Mouse (Mus musculus): ENCODE measurements around the gene Prelp. TPM values are rescaled to one million over a fixed set of nuclear protein-coding genes. Genes with fewer than 3 reads are reported as not detected.

Gene Prelp
- total RNA-seq, 1 experiment: not detected

- Histone ChIP-seq H3K4me1 (ENCODE audit: control insufficient read depth in 2 of 2, insufficient read depth in 2 of 2, low read length in 2 of 2, poor library complexity in 1 of 2) (peaks cover 0 to 12% of the 10 kb centered on the region in 2 experiments; a peak in 2 of 4 replicates), H3K36me3 (ENCODE audit: control insufficient read depth, insufficient read depth, low read length, poor library complexity, severe bottlenecking) (no peaks in the 10 kb centered on the region), H3K9me3 (ENCODE audit: control insufficient read depth, insufficient read depth, low read depth, low read length) (no peaks in the 10 kb centered on the region), H3K4me3 (ENCODE audit: insufficient read depth in 1 of 2, low read depth in 1 of 2, low read length in 2 of 2, poor library complexity in 1 of 2, severe bottlenecking in 1 of 2) (no peak overlapping the region), H3K27ac (ENCODE audit: insufficient read depth, low read depth, low read length, poor library complexity, severe bottlenecking) (no peak overlapping the region), H3K9ac (ENCODE audit: insufficient read depth, low read depth, low read length, poor library complexity, severe bottlenecking) (no peak overlapping the region)
- TF ChIP-seq ZC3H11A (IDR thresholded peaks at IDR 0.05; ENCODE audit: borderline replicate concordance, low read depth, low read length): peak; percentile 92
- no peak for TF ChIP-seq HCFC1 (IDR thresholded peaks at IDR 0.05; ENCODE audit: borderline replicate concordance, insufficient read depth, low read length)
- in situ Hi-C loops (cut with MboI; ENCODE audit: low sequenced_read_pairs in 2 of 2, unreplicated experiment in 2 of 2): loop anchor here in 1 of 2 experiments (10.0 kb wide), 1 partner anchor 133 kb away; no protein-coding TSS in a partner anchor
- DNase-seq (ENCODE audit: low read depth, low spot score): peak; percentile 84
Observed at GRCm38 (mm10) chr1:133911456-133911855, 9.8 kb downstream of the Prelp start.

- H3K4me3 ChIP-seq (ENCODE audit: insufficient read depth in 1 of 2, low read depth in 1 of 2, low read length in 2 of 2, poor library complexity in 1 of 2, severe bottlenecking in 1 of 2): no peak overlapping the region
- in situ Hi-C loops (cut with MboI; ENCODE audit: low sequenced_read_pairs in 2 of 2, unreplicated experiment in 2 of 2): loop anchor here in 1 of 2 experiments (10.0 kb wide), 1 partner anchor 134 kb away; no protein-coding TSS in a partner anchor
- H3K36me3 ChIP-seq (ENCODE audit: control insufficient read depth, insufficient read depth, low read length, poor library complexity, severe bottlenecking): no peaks in the 10 kb centered on the region
- H3K4me1 ChIP-seq (ENCODE audit: control insufficient read depth in 2 of 2, insufficient read depth in 2 of 2, low read length in 2 of 2, poor library complexity in 1 of 2): peaks cover 0 to 12% of the 10 kb centered on the region in 2 experiments; a peak in 2 of 4 replicates
- TF ChIP-seq MAFK (IDR thresholded peaks at IDR 0.05; ENCODE audit: insufficient read depth, low read depth, low read length) (no peak), ZC3H11A (IDR thresholded peaks at IDR 0.05; ENCODE audit: borderline replicate concordance, low read depth, low read length) (no peak), HCFC1 (IDR thresholded peaks at IDR 0.05; ENCODE audit: borderline replicate concordance, insufficient read depth, low read length) (no peak), CHD2 (IDR thresholded peaks at IDR 0.05; ENCODE audit: low read depth, low read length) (no peak), ZNF384 (IDR thresholded peaks at IDR 0.05; ENCODE audit: low read depth, low read length) (no peak)
- H3K27ac ChIP-seq (ENCODE audit: insufficient read depth, low read depth, low read length, poor library complexity, severe bottlenecking): no peak overlapping the region
- H3K9ac ChIP-seq (ENCODE audit: insufficient read depth, low read depth, low read length, poor library complexity, severe bottlenecking): no peak overlapping the region
- no peak for DNase-seq (ENCODE audit: low read depth, low spot score)
- H3K9me3 ChIP-seq (ENCODE audit: control insufficient read depth, insufficient read depth, low read depth, low read length): no peaks in the 10 kb centered on the region
Observed at GRCm38 (mm10) chr1:133911008-133911407, 10.2 kb downstream of the Prelp start.

GRCm38 (mm10) chr1:133910108-133910507, 11.1 kb downstream of the Prelp start:
- in situ Hi-C loops (cut with MboI; ENCODE audit: low sequenced_read_pairs in 2 of 2, unreplicated experiment in 2 of 2): loop anchor here in 1 of 2 experiments (10.0 kb wide), 1 partner anchor 135 kb away; no protein-coding TSS in a partner anchor
- Histone ChIP-seq H3K4me1 (ENCODE audit: control insufficient read depth in 2 of 2, insufficient read depth in 2 of 2, low read length in 2 of 2, poor library complexity in 1 of 2) (peaks cover 0 to 12% of the 10 kb centered on the region in 2 experiments; a peak in 2 of 4 replicates), H3K9me3 (ENCODE audit: control insufficient read depth, insufficient read depth, low read depth, low read length) (no peaks in the 10 kb centered on the region), H3K9ac (ENCODE audit: insufficient read depth, low read depth, low read length, poor library complexity, severe bottlenecking) (no peak overlapping the region), H3K27ac (ENCODE audit: insufficient read depth, low read depth, low read length, poor library complexity, severe bottlenecking) (no peak overlapping the region), H3K36me3 (ENCODE audit: control insufficient read depth, insufficient read depth, low read length, poor library complexity, severe bottlenecking) (no peaks in the 10 kb centered on the region), H3K4me3 (ENCODE audit: insufficient read depth in 1 of 2, low read depth in 1 of 2, low read length in 2 of 2, poor library complexity in 1 of 2, severe bottlenecking in 1 of 2) (no peak overlapping the region)
- no peak for DNase-seq (ENCODE audit: low read depth, low spot score)
- TF ChIP-seq ZC3H11A (IDR thresholded peaks at IDR 0.05; ENCODE audit: borderline replicate concordance, low read depth, low read length) (no peak), HCFC1 (IDR thresholded peaks at IDR 0.05; ENCODE audit: borderline replicate concordance, insufficient read depth, low read length) (no peak), ZNF384 (IDR thresholded peaks at IDR 0.05; ENCODE audit: low read depth, low read length) (no peak), CHD2 (IDR thresholded peaks at IDR 0.05; ENCODE audit: low read depth, low read length) (no peak), MAFK (IDR thresholded peaks at IDR 0.05; ENCODE audit: insufficient read depth, low read depth, low read length) (no peak)

DNA sequence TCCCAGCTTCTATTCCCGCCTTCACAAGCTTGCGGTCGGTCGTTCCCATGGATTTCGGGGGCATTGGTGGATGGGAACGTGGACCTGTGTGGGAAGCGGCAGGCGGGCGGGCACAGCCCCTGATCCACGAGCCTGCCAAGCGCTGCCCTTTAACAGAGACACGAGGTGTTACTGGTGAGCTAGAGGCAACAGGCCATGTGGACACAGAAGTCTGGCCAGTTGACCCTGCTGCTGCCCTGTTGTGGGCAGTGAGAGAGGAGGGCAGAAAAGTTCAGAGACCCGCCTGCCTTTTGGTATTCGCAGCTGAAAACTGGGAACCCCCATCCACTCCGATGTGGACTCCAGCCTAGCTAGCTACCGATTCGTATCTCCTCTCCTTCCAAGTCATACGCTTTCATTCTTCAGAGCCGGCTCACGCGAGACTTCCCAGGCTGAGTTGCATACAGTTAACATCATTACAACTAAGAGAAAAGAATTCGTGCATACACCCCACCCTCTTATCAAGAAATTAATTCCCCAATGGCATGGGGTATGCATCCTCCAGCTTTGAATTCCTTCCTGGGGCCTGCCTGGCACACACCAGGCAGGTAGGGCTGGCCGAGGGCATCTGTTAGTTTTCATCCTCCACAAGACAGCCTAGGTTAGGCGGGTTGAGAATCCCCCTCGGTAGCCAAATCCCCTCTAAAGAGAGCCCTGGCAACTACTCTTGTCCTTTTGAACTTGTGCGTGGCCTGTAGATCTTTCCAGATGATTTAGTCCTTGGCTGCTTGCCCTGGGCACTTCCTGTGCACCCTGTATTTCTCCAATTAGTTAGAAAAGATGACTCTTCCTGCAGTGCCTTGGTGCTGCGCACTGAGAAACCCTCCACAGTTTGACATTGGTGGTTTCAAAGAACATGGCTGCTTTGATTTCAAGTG, 12.3 kb downstream of the Prelp start:
- peak; percentile 77; the same call in 1 of the 2 replicates for TF ChIP-seq CHD2 (IDR thresholded peaks at IDR 0.05; ENCODE audit: low read depth, low read length)
- no peak for TF ChIP-seq HCFC1 (IDR thresholded peaks at IDR 0.05; ENCODE audit: borderline replicate concordance, insufficient read depth, low read length)
- Histone ChIP-seq H3K36me3 (ENCODE audit: control insufficient read depth, insufficient read depth, low read length, poor library complexity, severe bottlenecking) (no peaks in the 10 kb centered on the region), H3K9ac (ENCODE audit: insufficient read depth, low read depth, low read length, poor library complexity, severe bottlenecking) (peak overlapping the region; percentile 49; the same call in 1 of the 2 replicates), H3K4me1 (ENCODE audit: control insufficient read depth in 2 of 2, insufficient read depth in 2 of 2, low read length in 2 of 2, poor library complexity in 1 of 2) (peaks cover 0 to 12% of the 10 kb centered on the region in 2 experiments; a peak in 2 of 4 replicates), H3K27ac (ENCODE audit: insufficient read depth, low read depth, low read length, poor library complexity, severe bottlenecking) (no peak overlapping the region), H3K9me3 (ENCODE audit: control insufficient read depth, insufficient read depth, low read depth, low read length) (no peaks in the 10 kb centered on the region), H3K4me3 (ENCODE audit: insufficient read depth in 1 of 2, low read depth in 1 of 2, low read length in 2 of 2, poor library complexity in 1 of 2, severe bottlenecking in 1 of 2) (peak overlapping the region; percentile 59 to 60; a peak in 3 of 4 replicates)
- in situ Hi-C loops (cut with MboI; ENCODE audit: low sequenced_read_pairs in 2 of 2, unreplicated experiment in 2 of 2): loop anchor here in 1 of 2 experiments (10.0 kb wide), 1 partner anchor 174 kb away; no protein-coding TSS in a partner anchor
- DNase-seq (ENCODE audit: low read depth, low spot score): no peak
